In genomic region chr9:48693696-48694095, GRCm38 (mm10) we compare ENCODE assay signal across 30 mouse cellular contexts.
A peak's percentile ranks its signal among the peaks of the same experiment; 100 is the strongest.
DNase-seq lines count a peak whose midpoint lies in the region; ATAC-seq and TF ChIP-seq lines count a peak whose summit lies in the region.
"Had no signal": no experiment of that assay in that cellular context is flagged by ENCODE, and none has a peak within 500 bp of the region (broad histone marks: within the 10 kb centered on the region; RNA-seq: fewer than 3 reads in every experiment).

No protein-coding gene starts in this region.

- intact Hi-C loops in gastrocnemius, adult 2 months (cut with DNase I): no loop called here

- H3K27ac ChIP-seq in gastrocnemius, adult 2 months: peak overlapping the region; percentile 50
- peak overlapping the region; percentile 68; the same call in 1 of the 2 replicates for H3K27ac ChIP-seq in lung, postnatal 0 days (ENCODE audit: low read length)
- peak overlapping the region; percentile 39; the same call in 1 of the 2 replicates for H3K27ac ChIP-seq in stomach, embryonic 14.5 days (ENCODE audit: low read length)
- no peak overlapping the region for H3K27ac ChIP-seq in stomach, postnatal 0 days (replicated peaks)
- H3K27ac ChIP-seq: heart, embryonic 13.5 days; kidney, postnatal 0 days; limb, embryonic 12.5 days; liver, embryonic 15.5 days had no signal

- no peak overlapping the region for H3K4me2 ChIP-seq in lung, postnatal 0 days (replicated peaks; ENCODE audit: low read depth, low read length)
- H3K4me2 ChIP-seq in stomach, embryonic 14.5 days (replicated peaks; ENCODE audit: low read depth, low read length): no peak overlapping the region
- H3K4me2 ChIP-seq in stomach, postnatal 0 days (replicated peaks; ENCODE audit: low read depth): no peak overlapping the region
- H3K4me2 ChIP-seq: heart, embryonic 13.5 days; intestine, embryonic 15.5 days; limb, embryonic 12.5 days; liver, embryonic 15.5 days; lung, embryonic 15.5 days had no signal

- no peak overlapping the region for H3K4me3 ChIP-seq in gastrocnemius, adult 2 months
- no peak overlapping the region for H3K4me3 ChIP-seq in lung, postnatal 0 days (ENCODE audit: low read depth, low read length)
- no peak overlapping the region for H3K4me3 ChIP-seq in stomach, embryonic 14.5 days (ENCODE audit: low read depth, low read length)
- H3K4me3 ChIP-seq in stomach, postnatal 0 days (ENCODE audit: low read depth, low read length): no peak overlapping the region
- H3K4me3 ChIP-seq: heart, embryonic 13.5 days; intestine, embryonic 15.5 days; limb, embryonic 12.5 days; liver, embryonic 15.5 days; lung, embryonic 15.5 days had no signal

- H3K9ac ChIP-seq in lung, postnatal 0 days (replicated peaks; ENCODE audit: low read depth): no peak overlapping the region
- H3K9ac ChIP-seq in stomach, embryonic 14.5 days (replicated peaks; ENCODE audit: low read depth, low read length): no peak overlapping the region
- no peak overlapping the region for H3K9ac ChIP-seq in stomach, postnatal 0 days (ENCODE audit: low read length)
- H3K9ac ChIP-seq: forebrain, postnatal 0 days; heart, embryonic 13.5 days; intestine, embryonic 15.5 days; limb, embryonic 12.5 days; liver, embryonic 15.5 days; lung, embryonic 15.5 days had no signal

- no peak for TF ChIP-seq EP300 in lung, postnatal 0 days (IDR thresholded peaks at IDR 0.05)
- no peak for TF ChIP-seq EP300 in stomach, postnatal 0 days (optimal IDR thresholded peaks at IDR 0.05)

- DNase-seq in gastrocnemius, adult 2 months: no peak
- no peak for DNase-seq in gastrocnemius, postnatal 25 days
- no peak for DNase-seq in lung, postnatal 0 days (ENCODE audit: low spot score)
- DNase-seq in lung, adult 18-20 months: no peak
- no peak for DNase-seq in stomach, postnatal 0 days (ENCODE audit: low spot score)
- no peak for DNase-seq in spleen, postnatal 14 days (ENCODE audit: low spot score in 2 of 2)
- no peak for DNase-seq in kidney, adult 18-20 months
- DNase-seq: adrenal gland, postnatal 10 days; cerebellum, adult 8-10 months; cerebellum, postnatal 25 days; forebrain, postnatal 0 days; gastrocnemius, postnatal 14 days; heart, adult 18-20 months; heart, postnatal 10 days; kidney, adult 8-10 months; layer of hippocampus, adult 9-11 months; lung, postnatal 36 days; right cerebral cortex, adult 18-20 months; spleen, adult 18-20 months; thymus, adult 18-20 months; thymus, postnatal 25 days had no signal

- peaks cover 12% of the 10 kb centered on the region; the same call in 1 of the 2 replicates for H3K4me1 ChIP-seq in lung, postnatal 0 days (ENCODE audit: insufficient read depth, low read depth, low read length)
- H3K4me1 ChIP-seq in stomach, embryonic 14.5 days (ENCODE audit: control insufficient read depth, insufficient read depth, low read length): peaks cover 18% of the 10 kb centered on the region; the same call in 1 of the 2 replicates
- H3K4me1 ChIP-seq in stomach, postnatal 0 days (replicated peaks; ENCODE audit: control insufficient read depth, insufficient read depth): peaks cover 3% of the 10 kb centered on the region; the same call in 1 of the 2 replicates

- 69% methylated on average over 7 of the region's 7 CpGs for WGBS in lung, postnatal 0 days
- WGBS in stomach, embryonic 14.5 days: 51% methylated on average over 7 of the region's 7 CpGs
- 67% methylated on average over 7 of the region's 7 CpGs for WGBS in stomach, postnatal 0 days

- no peaks in the 10 kb centered on the region for H3K27me3 ChIP-seq in lung, postnatal 0 days (replicated peaks; ENCODE audit: insufficient read depth, low read length)
- H3K27me3 ChIP-seq in stomach, embryonic 14.5 days (ENCODE audit: control insufficient read depth, insufficient read depth, low read length): no peaks in the 10 kb centered on the region
- H3K27me3 ChIP-seq in stomach, postnatal 0 days (ENCODE audit: control insufficient read depth, insufficient read depth, low read length): no peaks in the 10 kb centered on the region
- H3K27me3 ChIP-seq: intestine, embryonic 15.5 days; lung, embryonic 15.5 days had no signal

- TF ChIP-seq CTCF in gastrocnemius, adult 2 months (IDR thresholded peaks at IDR 0.05): no peak
- no peak for TF ChIP-seq CTCF in lung, postnatal 0 days (IDR thresholded peaks at IDR 0.05)
- no peak for TF ChIP-seq CTCF in stomach, postnatal 0 days (IDR thresholded peaks at IDR 0.05; ENCODE audit: low read depth)

- ATAC-seq in lung, postnatal 0 days: no peak
- no peak for ATAC-seq in stomach, embryonic 14.5 days (ENCODE audit: insufficient number of reproducible peaks, insufficient read depth, low FRiP score, low read depth)
- ATAC-seq in stomach, postnatal 0 days (ENCODE audit: low FRiP score, low TSS enrichment): no peak
- ATAC-seq: forebrain, postnatal 0 days; hindbrain, embryonic 16.5 days; intestine, embryonic 15.5 days; Patski had no signal

- H3K36me3 ChIP-seq in lung, postnatal 0 days (ENCODE audit: insufficient read depth, low read length): no peaks in the 10 kb centered on the region
- H3K36me3 ChIP-seq in stomach, embryonic 14.5 days (ENCODE audit: control insufficient read depth, insufficient read depth, low read length): no peaks in the 10 kb centered on the region
- H3K36me3 ChIP-seq in stomach, postnatal 0 days (ENCODE audit: control insufficient read depth, insufficient read depth, low read length): no peaks in the 10 kb centered on the region
- H3K36me3 ChIP-seq: heart, embryonic 13.5 days; intestine, embryonic 15.5 days; limb, embryonic 12.5 days; liver, embryonic 15.5 days; lung, embryonic 15.5 days had no signal

- H3K9me3 ChIP-seq in lung, postnatal 0 days (ENCODE audit: low read length): no peaks in the 10 kb centered on the region
- H3K9me3 ChIP-seq in stomach, embryonic 14.5 days (ENCODE audit: control insufficient read depth, low read depth, low read length): no peaks in the 10 kb centered on the region
- no peaks in the 10 kb centered on the region for H3K9me3 ChIP-seq in stomach, postnatal 0 days (ENCODE audit: control insufficient read depth, low read length)
- H3K9me3 ChIP-seq: heart, embryonic 13.5 days; intestine, embryonic 15.5 days; limb, embryonic 12.5 days; liver, embryonic 15.5 days; lung, embryonic 15.5 days had no signal
